Mouse (Mus musculus): ENCODE results near the gene Bap1. TPM values are rescaled to one million over a fixed set of nuclear protein-coding genes. Genes with fewer than 3 reads are reported as not detected.

Bap1 gene
- polyA plus RNA-seq, 1 experiment, result 26.9 TPM

DNA sequence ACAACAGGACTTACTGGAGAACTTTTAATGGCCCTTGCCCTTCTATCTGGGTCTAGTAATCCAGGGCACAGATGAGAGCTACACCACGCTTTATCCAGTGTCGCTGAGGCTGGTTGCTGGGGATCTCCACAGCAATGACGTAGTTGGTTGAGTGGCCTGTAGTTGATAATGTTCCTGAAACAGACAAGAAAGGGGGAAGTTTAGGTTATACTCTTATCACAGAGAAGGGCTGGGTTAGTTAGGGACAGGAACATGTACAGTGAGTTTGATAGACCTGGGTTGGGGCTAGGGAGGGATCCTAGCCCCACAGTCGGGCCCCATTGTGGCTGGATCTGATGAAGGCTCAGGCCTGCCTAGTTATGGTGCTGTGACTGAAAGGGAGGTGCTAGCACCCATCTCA is 9.1 kb downstream of the Bap1 start:
- Histone ChIP-seq H3K4me1 (ENCODE audit: control insufficient read depth, insufficient read depth, low read length) (0 out of 2 replicates have a peak, but pooled peaks cover 2% of the 10 kb centered on the region), H3K27ac (ENCODE audit: control insufficient read depth, insufficient read depth, low read depth, low read length, poor library complexity) (peak overlapping the region; percentile 21; the same call in 1 of the 2 replicates), H3K4me3 (replicated peaks; ENCODE audit: control insufficient read depth, low read depth, low read length) (no peak overlapping the region)
- no peak for TF ChIP-seq CTCF (IDR thresholded peaks at IDR 0.05; ENCODE audit: control insufficient read depth, insufficient read depth, low read length)
- no peak for TF ChIP-seq POLR2A (IDR thresholded peaks at IDR 0.05; ENCODE audit: borderline replicate concordance, control insufficient read depth, low read depth, low read length)
- WGBS, result 67% methylated on average over 4 of the region's 4 CpGs

DNA sequence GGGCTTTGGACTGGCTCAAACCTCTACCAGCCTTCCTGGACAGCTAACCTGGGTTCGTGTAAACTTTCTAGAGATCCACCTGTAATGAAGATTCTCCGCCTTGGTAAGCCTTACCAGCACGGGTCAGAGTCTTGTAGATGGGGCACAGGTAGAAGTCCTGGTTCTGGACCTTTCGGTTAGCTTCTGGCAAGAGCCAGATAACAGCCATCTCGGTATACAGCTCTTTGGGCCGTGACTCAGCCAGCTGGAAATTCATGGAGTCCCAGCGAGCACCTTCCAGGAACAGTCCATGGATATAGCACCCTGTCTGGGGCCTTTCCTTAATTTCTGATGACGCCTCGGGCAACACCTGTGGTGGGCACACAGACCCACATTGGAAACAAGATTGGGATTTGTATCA is 9.7 kb downstream of the Bap1 start:
- Histone ChIP-seq H3K4me3 (replicated peaks; ENCODE audit: control insufficient read depth, low read depth, low read length) (no peak overlapping the region), H3K4me1 (ENCODE audit: control insufficient read depth, insufficient read depth, low read length) (0 out of 2 replicates have a peak, but pooled peaks cover 2% of the 10 kb centered on the region), H3K27ac (ENCODE audit: control insufficient read depth, insufficient read depth, low read depth, low read length, poor library complexity) (peak overlapping the region; percentile 21; the same call in 1 of the 2 replicates)
- 83% methylated on average over 9 of the region's 9 CpGs for WGBS
- TF ChIP-seq POLR2A (IDR thresholded peaks at IDR 0.05; ENCODE audit: borderline replicate concordance, control insufficient read depth, low read depth, low read length) (no peak), CTCF (IDR thresholded peaks at IDR 0.05; ENCODE audit: control insufficient read depth, insufficient read depth, low read length) (no peak)

DNA sequence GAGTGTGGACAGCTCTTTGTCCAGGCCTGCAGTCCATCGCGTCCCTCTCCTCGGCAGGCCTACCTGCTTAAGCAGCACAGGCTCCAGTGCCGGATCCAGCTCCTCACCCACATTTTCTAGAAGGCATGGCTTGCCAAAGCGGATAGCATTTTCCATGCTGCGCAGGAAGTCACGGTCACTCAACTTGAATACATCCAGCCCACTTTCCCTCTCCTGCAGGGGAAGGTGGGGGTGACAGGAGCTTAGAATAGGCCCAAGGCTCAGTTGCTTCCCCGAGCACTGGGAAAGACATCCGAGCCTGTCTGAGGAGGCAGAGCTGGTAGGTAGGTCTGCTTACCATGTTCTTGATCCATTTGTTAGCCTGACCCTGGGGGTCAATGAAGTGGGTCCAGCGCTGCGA is 16.4 kb downstream of the Bap1 start:
- 90% methylated on average over 11 of the region's 11 CpGs for WGBS
- no peak overlapping the region for H3K4me3 ChIP-seq (replicated peaks; ENCODE audit: control insufficient read depth, low read depth, low read length)
- no peaks in the 10 kb centered on the region; the same call in 1 of the 2 replicates for H3K4me1 ChIP-seq (ENCODE audit: control insufficient read depth, insufficient read depth, low read length)
- no peak for TF ChIP-seq POLR2A (IDR thresholded peaks at IDR 0.05; ENCODE audit: borderline replicate concordance, control insufficient read depth, low read depth, low read length)
- TF ChIP-seq CTCF (IDR thresholded peaks at IDR 0.05; ENCODE audit: control insufficient read depth, insufficient read depth, low read length), result no peak
- no peak overlapping the region for H3K27ac ChIP-seq (ENCODE audit: control insufficient read depth, insufficient read depth, low read depth, low read length, poor library complexity)

DNA sequence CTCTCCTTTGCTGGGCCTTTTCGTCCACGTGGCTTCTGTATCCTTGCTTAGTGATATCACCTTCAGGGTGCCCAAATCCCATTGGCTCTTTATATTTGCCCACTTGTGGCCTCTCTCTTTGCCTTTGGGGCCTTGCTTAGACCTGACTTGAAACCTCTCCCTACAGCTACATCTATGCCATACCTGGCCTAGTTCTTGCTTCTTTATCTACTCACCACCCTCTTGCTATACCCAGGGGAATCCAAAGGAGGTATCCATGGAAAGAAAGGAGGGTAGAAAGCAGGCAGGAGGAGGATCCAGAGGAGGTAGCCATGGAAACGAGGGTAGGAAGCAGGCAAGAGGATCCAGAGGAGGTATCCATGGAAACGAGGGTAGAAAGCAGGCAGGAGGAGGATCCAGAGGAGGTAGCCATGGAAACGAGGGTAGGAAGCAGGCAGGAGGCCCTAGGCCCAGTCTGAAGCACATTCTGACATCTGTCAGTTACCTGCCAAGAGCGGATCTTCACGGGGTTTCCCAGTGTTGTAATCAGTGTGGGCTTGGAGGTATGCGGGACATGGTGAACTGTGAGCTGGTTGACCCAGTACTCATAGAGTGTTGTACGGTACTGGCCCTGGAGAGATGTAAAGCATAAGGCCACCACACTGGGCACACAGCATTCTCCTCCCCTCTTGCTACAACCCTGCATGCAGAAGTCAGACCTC is 17.2 kb downstream of the Bap1 start:
- H3K27ac ChIP-seq (ENCODE audit: control insufficient read depth, insufficient read depth, low read depth, low read length, poor library complexity), result no peak overlapping the region
- WGBS, result 80% methylated on average over 9 of the region's 9 CpGs

DNA sequence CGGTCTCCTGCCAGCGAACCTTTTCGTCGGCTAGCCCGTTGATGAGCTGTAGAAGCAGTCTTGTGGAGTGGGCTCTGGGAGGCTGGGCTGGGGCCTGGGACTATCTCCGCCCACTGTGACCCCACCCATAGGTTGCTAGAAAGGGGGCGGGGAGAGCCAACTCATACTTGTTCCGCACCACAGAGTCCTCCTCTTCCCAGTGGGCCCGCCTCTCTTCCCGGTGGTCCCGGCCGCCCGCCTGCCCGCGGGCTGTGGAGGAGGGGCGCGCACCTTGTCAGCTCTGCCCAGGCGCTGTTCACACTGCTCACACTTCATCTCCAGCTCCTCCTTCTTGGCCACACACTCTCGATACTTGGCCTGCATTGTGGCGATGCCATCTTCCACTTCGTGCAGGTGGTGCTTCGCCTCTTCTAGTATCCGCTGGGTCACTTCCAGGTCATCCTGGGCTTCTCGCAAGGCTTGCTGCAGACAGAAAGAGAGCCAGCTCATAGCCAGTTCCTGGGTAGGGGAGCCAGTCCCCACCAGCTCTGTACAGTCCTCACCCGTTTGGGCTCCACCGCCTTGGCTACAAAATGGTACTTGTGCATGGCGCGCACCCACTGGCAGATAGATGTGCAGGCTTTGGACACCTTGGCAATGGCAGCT is 18.3 kb downstream of the Bap1 start:
- H3K4me3 ChIP-seq (replicated peaks; ENCODE audit: control insufficient read depth, low read depth, low read length), result no peak overlapping the region
- 25% methylated on average over 28 of the region's 28 CpGs for WGBS
- H3K4me1 ChIP-seq (ENCODE audit: control insufficient read depth, insufficient read depth, low read length), result no peaks in the 10 kb centered on the region; the same call in 1 of the 2 replicates
- no peak for TF ChIP-seq CTCF (IDR thresholded peaks at IDR 0.05; ENCODE audit: control insufficient read depth, insufficient read depth, low read length)
- TF ChIP-seq POLR2A (IDR thresholded peaks at IDR 0.05; ENCODE audit: borderline replicate concordance, control insufficient read depth, low read depth, low read length), result no peak
- no peak overlapping the region for H3K27ac ChIP-seq (ENCODE audit: control insufficient read depth, insufficient read depth, low read depth, low read length, poor library complexity)

More for the DNA sequence above, 17.2 kb downstream of the Bap1 start:
- TF ChIP-seq POLR2A (IDR thresholded peaks at IDR 0.05; ENCODE audit: borderline replicate concordance, control insufficient read depth, low read depth, low read length), result no peak
- no peak for TF ChIP-seq CTCF (IDR thresholded peaks at IDR 0.05; ENCODE audit: control insufficient read depth, insufficient read depth, low read length)
- H3K4me3 ChIP-seq (replicated peaks; ENCODE audit: control insufficient read depth, low read depth, low read length), result no peak overlapping the region
- no peaks in the 10 kb centered on the region; the same call in 1 of the 2 replicates for H3K4me1 ChIP-seq (ENCODE audit: control insufficient read depth, insufficient read depth, low read length)

DNA sequence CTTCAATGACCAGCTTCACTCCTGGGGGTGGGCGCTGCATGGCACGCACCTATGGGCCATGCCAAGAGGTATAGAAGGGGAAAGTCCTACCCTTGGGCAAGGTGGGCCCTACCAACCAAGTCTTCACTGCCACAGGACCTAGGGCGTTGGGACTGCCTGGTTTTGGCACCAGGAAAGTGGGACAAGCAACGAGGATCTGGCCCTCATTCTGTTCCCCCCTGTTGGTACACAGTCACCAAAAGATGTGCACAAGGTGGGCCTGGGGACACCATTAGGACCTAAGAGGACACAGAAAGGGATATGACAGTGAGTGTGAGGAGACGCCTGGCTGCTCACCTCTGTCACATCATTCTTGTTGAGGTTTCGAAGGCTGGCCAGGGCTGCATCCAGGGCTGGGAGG is 19.9 kb downstream of the Bap1 start:
- 80% methylated on average over 6 of the region's 6 CpGs for WGBS
- TF ChIP-seq POLR2A (IDR thresholded peaks at IDR 0.05; ENCODE audit: borderline replicate concordance, control insufficient read depth, low read depth, low read length) (no peak), CTCF (IDR thresholded peaks at IDR 0.05; ENCODE audit: control insufficient read depth, insufficient read depth, low read length) (no peak)
- H3K4me3 ChIP-seq (replicated peaks; ENCODE audit: control insufficient read depth, low read depth, low read length), result no peak overlapping the region

DNA sequence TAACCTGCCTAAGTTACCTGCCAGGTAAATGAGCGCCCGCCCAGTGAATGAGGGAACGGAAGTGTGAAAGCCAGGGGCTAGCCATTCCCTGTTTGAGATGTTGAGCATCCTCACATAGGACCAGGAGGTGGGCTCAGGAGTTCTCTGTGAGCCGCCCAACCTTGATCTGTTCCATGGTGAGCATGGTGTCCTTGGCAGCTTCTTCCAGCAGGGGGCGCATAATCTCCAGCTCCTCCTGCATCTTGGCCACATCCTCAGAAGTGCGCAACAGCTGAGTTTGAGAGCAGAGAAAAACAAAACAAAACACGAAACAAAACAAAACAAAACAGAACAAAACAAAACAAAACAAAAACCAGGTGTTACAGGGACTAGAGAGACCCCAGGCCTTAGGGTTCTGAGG is 20.9 kb downstream of the Bap1 start:
- Histone ChIP-seq H3K4me3 (replicated peaks; ENCODE audit: control insufficient read depth, low read depth, low read length) (no peak overlapping the region), H3K4me1 (ENCODE audit: control insufficient read depth, insufficient read depth, low read length) (no peaks in the 10 kb centered on the region), H3K27ac (ENCODE audit: control insufficient read depth, insufficient read depth, low read depth, low read length, poor library complexity) (no peak overlapping the region)
- 25% methylated on average over 7 of the region's 7 CpGs for WGBS
- TF ChIP-seq POLR2A (IDR thresholded peaks at IDR 0.05; ENCODE audit: borderline replicate concordance, control insufficient read depth, low read depth, low read length) (no peak), CTCF (IDR thresholded peaks at IDR 0.05; ENCODE audit: control insufficient read depth, insufficient read depth, low read length) (peak; percentile 97)

More for the DNA sequence above, 19.9 kb downstream of the Bap1 start:
- Histone ChIP-seq H3K4me1 (ENCODE audit: control insufficient read depth, insufficient read depth, low read length) (no peaks in the 10 kb centered on the region; the same call in 1 of the 2 replicates), H3K27ac (ENCODE audit: control insufficient read depth, insufficient read depth, low read depth, low read length, poor library complexity) (no peak overlapping the region)

DNA sequence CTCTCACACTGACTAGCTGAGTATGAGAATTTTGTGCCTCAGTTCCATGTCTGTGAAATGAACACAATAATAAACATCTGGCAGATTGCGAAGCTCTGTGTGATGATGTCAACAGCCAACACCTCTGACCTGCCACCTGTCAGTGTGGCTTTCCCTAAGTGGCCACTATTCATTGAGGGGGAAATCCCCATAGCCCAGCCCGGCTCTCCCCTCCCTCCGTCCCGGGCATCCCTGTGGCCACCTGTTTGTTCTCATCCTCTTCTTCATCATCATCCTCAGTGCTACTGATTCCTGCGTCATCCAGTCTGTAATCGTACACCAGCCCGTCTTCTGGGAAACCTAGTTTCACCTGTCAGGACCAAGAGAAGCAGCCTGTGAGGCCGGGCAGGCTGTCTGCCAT is 34.5 kb downstream of the Bap1 start:
- Histone ChIP-seq H3K27ac (ENCODE audit: control insufficient read depth, insufficient read depth, low read depth, low read length, poor library complexity) (no peak overlapping the region), H3K4me3 (replicated peaks; ENCODE audit: control insufficient read depth, low read depth, low read length) (no peak overlapping the region), H3K4me1 (ENCODE audit: control insufficient read depth, insufficient read depth, low read length) (no peaks in the 10 kb centered on the region)
- WGBS, result 81% methylated on average over 8 of the region's 8 CpGs
- TF ChIP-seq POLR2A (IDR thresholded peaks at IDR 0.05; ENCODE audit: borderline replicate concordance, control insufficient read depth, low read depth, low read length), result no peak
- TF ChIP-seq CTCF (IDR thresholded peaks at IDR 0.05; ENCODE audit: control insufficient read depth, insufficient read depth, low read length), result no peak

Other genes starting within 250 kb of the Bap1 start
- gene Spcs1, start 249.8 kb upstream of the Bap1 start, polyA plus RNA-seq (2011; ENCODE audit: insufficient read depth, insufficient read length, low replicate concordance, missing spikeins), result 59.6 and 85.6 TPM in 2 replicates
- 31.8 and 46.8 TPM in 2 replicates for gene Pbrm1, start 232.3 kb upstream of the Bap1 start, polyA plus RNA-seq (2011; ENCODE audit: insufficient read depth, insufficient read length, low replicate concordance, missing spikeins)
- gene Gnl3, start 232.3 kb upstream of the Bap1 start, polyA plus RNA-seq (2011; ENCODE audit: insufficient read depth, insufficient read length, low replicate concordance, missing spikeins), result 56.0 and 119 TPM in 2 replicates
- gene Smim4, start 122.5 kb upstream of the Bap1 start, polyA plus RNA-seq (2011; ENCODE audit: insufficient read depth, insufficient read length, low replicate concordance, missing spikeins), result 29.0 and 45.8 TPM in 2 replicates
- 22.9 and 25.2 TPM in 2 replicates for gene Nt5dc2, start 120.4 kb upstream of the Bap1 start, polyA plus RNA-seq (2011; ENCODE audit: insufficient read depth, insufficient read length, low replicate concordance, missing spikeins)
- gene Stab1, start 82.8 kb upstream of the Bap1 start, polyA plus RNA-seq (2011; ENCODE audit: insufficient read depth, insufficient read length, low replicate concordance, missing spikeins), result 56.3 and 73.4 TPM in 2 replicates
- gene Tnnc1, start 43.1 kb upstream of the Bap1 start, polyA plus RNA-seq (2011; ENCODE audit: insufficient read depth, insufficient read length, low replicate concordance, missing spikeins), result 4.2 TPM in 1 of 2 replicates, not detected in the other
- 102 and 233 TPM in 2 replicates for gene Nisch, start 34.5 kb upstream of the Bap1 start, polyA plus RNA-seq (2011; ENCODE audit: insufficient read depth, insufficient read length, low replicate concordance, missing spikeins)
- 1.1 and 2.7 TPM in 2 replicates for gene Sema3g, start 33.6 kb upstream of the Bap1 start, polyA plus RNA-seq (2011; ENCODE audit: insufficient read depth, insufficient read length, low replicate concordance, missing spikeins)
- gene Phf7, start 133 bp upstream of the Bap1 start, polyA plus RNA-seq (2011; ENCODE audit: insufficient read depth, insufficient read length, low replicate concordance, missing spikeins), result 4.5 and 9.9 TPM in 2 replicates
- 0.13 and 0.27 TPM in 2 replicates for gene Dnah1, start 72.4 kb downstream of the Bap1 start, polyA plus RNA-seq (2011; ENCODE audit: insufficient read depth, insufficient read length, low replicate concordance, missing spikeins)
- gene Capn7, start 85.2 kb downstream of the Bap1 start, polyA plus RNA-seq (2011; ENCODE audit: insufficient read depth, insufficient read length, low replicate concordance, missing spikeins), result 13.1 and 14.8 TPM in 2 replicates
- 14.6 and 24.0 TPM in 2 replicates for gene Sh3bp5, start 184.6 kb downstream of the Bap1 start, polyA plus RNA-seq (2011; ENCODE audit: insufficient read depth, insufficient read length, low replicate concordance, missing spikeins)
- gene Eaf1, start 242.9 kb downstream of the Bap1 start, polyA plus RNA-seq (2011; ENCODE audit: insufficient read depth, insufficient read length, low replicate concordance, missing spikeins), result 11.5 and 16.2 TPM in 2 replicates
- gene Mettl6, start 243.6 kb downstream of the Bap1 start, polyA plus RNA-seq (2011; ENCODE audit: insufficient read depth, insufficient read length, low replicate concordance, missing spikeins), result 15.7 and 33.7 TPM in 2 replicates